Mouse (Mus musculus): Measurements from ENCODE around the gene Specc1.

Specc1 gene

DNA sequence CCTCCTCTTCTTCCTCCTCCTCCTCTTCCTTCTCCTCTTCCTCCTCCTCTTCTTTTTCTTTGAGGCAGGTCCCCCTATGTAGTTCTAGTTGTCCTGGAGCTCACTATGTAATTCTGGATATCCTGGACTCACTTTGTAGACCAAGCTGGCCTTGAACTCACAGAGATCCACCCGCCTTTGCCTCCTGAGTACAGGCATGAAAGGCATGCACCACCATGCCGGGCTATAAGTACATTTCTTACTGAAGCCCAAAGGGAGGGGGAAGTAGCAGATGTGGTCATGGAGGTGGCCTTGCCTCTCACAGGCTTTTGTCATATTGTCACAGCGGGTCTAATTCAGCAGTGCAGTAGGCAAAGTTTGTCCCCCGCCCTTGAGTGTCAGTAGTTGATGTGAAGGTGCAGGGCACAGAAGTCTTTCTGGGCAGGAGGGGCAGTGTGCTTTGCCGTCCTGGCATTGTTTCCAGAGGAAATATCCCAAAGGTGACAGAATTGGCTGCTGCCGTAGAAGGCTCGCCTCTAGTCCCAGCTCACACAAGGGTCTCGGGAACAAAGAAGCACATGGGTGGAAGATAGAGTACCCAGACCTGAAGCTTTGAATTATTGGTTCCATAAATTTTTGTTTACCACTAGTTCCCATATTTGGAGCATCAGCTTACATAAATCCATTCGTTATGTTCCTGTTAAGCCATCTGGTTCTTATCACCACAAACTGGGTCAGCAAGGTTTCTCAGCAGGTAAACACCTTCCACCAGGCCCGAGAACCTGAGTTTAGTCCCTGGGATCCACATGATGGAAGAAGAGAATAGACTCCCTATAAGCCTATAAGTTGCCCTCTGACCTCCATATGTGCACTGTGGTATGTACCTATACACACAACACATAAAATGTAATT is 62.0 kb downstream of the Specc1 start:
- DNase-seq, result no peak

DNA sequence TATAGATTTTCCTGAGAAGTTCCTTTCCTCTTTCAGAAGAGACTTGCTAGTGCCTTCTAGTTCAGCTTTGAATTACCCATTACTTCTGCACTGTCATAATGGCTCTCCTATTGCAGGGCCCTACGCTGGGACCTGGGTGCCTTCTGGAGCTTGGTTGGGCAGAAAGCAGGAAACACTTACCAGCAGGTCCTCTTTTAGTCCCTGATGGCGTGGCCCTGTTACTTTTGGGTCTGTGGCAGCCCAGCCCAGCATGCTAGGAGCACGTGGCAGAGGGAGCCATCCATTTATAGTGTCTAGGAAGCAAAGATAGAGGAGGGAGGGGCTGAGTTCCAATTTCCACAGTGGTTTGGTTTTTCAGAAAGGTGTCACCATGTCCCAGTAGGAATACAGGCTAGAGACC is 63.3 kb downstream of the Specc1 start:
- DNase-seq, result no peak

DNA sequence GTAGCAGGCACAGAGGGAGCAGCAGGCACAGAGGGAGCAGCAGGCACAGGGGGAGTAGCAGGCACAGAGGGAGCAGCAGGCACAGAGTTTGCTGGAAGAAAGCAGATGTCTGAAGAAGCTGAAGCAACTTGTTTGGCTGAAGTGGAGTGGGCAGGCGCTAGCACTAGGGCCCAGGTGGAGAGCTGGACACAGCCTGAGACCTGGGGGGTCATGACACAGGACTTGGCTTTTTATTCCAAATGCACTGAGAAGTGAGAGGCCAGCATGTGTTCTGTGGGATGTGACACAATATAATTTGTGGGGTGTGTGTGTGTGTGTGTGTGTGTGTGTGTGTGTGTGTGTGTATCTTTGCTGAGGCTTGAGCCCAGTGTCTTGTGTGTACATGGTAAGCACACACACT is 64.3 kb downstream of the Specc1 start:
- no peak for DNase-seq

DNA sequence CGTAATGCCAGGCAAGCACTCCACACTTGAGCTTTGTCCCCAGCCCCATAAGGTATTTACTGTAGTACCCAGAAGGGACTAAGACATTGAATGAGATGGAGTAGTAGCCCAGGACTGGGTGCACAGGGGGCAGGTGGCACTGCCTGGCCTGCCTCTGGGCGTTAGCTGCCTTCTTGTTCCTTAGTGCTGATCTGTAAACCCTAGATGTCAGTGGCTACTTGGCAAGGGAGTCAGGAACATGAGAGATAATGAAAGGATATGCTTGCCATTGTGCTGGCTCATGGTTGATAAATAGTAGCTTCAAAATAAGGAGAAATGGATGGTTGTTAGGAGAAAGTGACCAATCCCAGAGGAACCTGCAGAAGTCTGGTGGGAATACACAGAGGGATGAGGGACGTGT is 65.5 kb downstream of the Specc1 start:
- no peak for DNase-seq

- DNase-seq, result no peak
Observed at GRCm38 (mm10) chr11:62022718-62023493, 66.3 kb downstream of the Specc1 start.

DNA sequence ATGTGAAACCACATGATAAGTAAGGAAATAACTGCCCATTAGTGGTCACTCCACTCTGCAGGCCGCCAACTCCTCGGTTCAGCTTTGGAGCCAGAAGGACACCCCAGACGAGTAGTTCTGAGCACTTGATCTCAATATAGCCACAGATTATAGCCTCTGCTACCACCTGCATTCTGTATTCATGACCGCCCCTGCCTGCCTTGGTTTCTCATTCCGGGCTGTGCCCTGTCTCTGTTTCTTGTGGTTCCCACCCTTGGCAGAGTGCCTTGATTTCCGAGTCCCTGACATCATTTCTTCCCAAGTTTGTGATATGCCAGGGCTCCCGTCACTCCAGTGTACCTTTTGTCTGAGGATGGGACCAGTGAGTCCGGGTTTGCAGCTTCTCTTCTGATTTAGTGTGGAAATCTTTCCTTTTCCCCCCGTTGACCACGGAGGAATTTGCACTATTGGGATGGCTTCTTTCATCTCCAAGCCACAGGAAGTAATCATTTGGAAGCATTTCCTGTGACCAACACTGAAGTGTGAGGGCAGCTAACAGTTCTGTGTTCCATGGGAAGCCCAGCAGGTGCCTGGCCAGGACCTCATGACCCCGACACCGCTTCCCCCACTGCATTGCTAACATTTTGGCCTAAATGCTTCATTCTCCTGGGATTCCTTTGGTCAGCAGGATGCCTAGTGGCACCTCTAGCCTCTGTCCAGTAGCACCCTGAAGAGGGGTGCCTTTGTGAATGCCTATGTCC is 67.1 kb downstream of the Specc1 start:
- no peak for DNase-seq

DNA sequence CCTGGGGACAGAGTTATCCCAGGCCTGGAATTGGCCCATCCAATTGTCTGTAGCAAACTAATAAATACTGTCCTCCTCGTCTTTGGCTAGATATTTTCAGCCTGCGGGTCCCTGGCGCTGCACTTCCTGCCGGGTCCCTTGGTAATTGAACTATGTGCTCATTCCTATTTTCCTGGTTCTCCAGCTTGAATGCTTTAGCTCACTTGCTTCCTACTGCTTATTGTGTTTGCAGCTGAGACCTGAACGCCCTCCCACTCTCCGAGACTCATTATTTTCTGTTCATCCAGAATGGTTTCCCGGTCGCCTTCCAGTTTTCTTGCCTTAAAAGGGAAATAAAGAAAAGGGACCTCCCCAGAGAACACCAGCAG is 67.7 kb downstream of the Specc1 start:
- DNase-seq, result no peak

GRCm38 (mm10) chr11:62024952-62025351 is 68.4 kb downstream of the Specc1 start:
- no peak for DNase-seq

GRCm38 (mm10) chr11:62025770-62026169 is 69.2 kb downstream of the Specc1 start:
- no peak for DNase-seq

GRCm38 (mm10) chr11:62026345-62026815 is 69.8 kb downstream of the Specc1 start:
- peak; percentile 23 for DNase-seq

DNA sequence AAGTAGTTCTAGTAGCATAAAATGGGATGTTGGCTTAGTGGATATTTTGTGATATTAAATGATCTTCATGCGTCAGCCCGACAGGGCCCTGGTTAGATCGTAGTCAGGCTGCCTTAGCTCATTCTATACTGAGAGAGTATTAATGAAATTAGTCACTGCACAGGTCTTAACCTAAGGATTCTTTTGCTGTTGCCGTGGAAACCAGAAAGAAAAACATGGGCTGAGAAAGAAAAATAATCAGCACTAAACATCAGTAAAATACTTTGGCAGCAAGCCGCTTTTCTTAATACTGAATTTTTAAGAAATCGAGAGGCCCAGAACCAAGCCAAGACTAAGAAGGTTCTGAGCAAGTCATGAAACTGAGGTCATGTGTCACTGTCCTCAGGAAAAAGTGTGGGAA is 70.7 kb downstream of the Specc1 start:
- DNase-seq, result no peak

DNA sequence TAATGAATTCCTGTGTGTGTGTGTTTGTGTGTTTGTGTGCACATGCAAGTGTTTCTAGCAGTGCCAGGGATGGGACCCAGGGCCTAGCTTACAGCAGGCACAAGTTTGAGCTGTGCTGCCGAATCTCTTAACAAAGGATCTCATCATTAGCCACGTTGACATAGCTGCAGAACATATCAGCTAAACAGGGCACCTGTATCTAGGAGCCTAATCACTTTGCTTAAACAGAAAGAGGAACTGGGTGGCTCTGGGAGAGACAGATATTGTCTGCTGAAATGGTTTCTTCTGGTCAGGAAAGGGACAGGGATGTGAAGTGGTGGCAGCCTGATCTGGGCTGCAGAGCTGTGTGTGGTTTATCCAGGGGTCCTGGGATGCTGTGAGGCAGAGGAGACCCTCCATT is 71.1 kb downstream of the Specc1 start:
- no peak for DNase-seq

DNA sequence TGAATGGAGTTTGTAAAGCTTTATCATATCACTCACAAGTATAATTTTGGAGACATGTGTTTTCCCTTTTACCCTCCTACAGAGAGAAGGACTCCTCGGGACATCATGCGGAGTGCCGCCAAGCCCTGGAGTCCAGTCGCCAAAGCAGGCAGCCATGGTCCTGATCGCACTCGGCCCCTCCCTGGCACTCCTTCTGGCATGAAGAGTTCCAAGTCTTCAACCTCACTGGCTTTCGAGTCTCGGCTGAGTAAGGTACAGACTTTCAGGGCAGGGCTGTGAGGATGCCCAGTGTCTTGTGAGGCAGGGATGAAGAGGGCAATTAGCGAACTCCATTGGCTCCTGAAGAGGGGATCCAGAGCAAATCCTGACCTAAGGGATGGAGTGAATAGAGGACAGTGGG is 72.6 kb downstream of the Specc1 start:
- no peak for DNase-seq

GRCm38 (mm10) chr11:62034564-62034963 is 78.0 kb downstream of the Specc1 start:
- DNase-seq, result no peak

DNA sequence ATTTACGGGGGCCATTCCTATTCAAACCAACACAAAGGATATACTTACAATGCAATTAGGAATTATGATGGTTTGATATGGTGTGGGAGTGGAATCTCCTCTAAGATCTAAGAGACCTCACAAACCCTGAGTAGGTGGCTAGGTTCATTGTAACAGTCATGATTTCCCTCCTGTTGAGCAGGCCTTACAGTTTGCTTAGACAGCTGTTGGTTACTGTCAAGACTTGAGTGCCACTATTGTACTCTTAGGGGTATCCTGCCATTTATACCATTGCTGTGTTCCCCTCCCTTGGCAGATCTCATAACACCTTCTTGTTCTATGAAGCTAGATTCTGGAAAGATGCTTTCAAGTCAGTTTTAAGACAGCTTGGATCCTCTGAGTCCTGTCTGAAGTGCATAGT is 78.7 kb downstream of the Specc1 start:
- no peak for DNase-seq

- DNase-seq, result no peak
Observed at GRCm38 (mm10) chr11:62040122-62040521, 83.6 kb downstream of the Specc1 start.

DNA sequence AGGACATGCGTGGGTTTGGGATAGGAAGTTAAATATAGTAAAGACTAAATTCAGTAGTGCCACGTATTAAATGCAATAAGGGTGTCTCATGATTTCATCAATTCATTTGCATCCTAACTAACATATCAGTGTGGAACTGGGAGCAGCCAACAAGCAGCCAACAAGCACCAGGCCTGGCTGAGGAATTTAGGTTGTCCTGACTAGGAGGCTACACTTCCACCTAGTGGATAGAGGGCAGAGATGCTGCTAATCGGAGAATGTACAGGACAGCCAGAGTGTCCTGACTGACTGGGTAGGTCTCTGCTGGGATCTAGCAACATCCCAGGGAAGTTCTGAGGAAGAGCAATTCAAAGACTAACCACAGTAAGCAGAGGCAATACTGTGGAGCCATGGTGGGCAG is 88.1 kb downstream of the Specc1 start:
- DNase-seq, result no peak

GRCm38 (mm10) chr11:62045964-62046363 is 89.4 kb downstream of the Specc1 start:
- DNase-seq, result no peak

GRCm38 (mm10) chr11:62047817-62048640 is 91.5 kb downstream of the Specc1 start:
- peak; percentile 62 for DNase-seq

DNA sequence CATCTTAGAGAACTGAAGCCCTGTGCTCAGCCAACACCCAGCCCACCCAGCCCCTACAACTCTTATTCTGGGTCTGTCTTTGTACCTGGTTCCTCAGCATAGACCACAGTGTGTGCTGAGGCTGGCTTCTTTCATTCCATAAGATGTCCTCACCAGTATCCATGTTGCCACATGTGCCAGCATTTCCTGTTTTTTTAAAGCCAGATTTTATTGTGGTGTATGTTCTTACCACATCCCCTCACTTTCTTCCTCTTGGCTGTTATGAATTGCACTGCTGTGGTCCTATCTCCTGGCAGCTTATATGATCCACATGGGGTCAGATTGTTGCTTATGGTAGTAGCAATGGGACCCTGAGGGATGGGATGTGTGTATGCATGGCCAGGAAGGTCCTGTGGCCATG is 92.6 kb downstream of the Specc1 start:
- DNase-seq, result no peak

GRCm38 (mm10) chr11:62050356-62051330 is 94.1 kb downstream of the Specc1 start:
- no peak for DNase-seq
